Mouse (Mus musculus) MN1 (cell line): ENCODE measurements around the gene Sorbs2.
A peak's percentile ranks its signal among the peaks of the same experiment; 100 is the strongest.
"Not testable (repeated sequence)": the region's sequence is repeated elsewhere in the genome, so short reads cannot be mapped to it uniquely, and the experiment has no call there.

Source experiments
- DNase-seq: peaks from one replicate; pipeline ENCODE4 v3.0.0-alpha.2; 2016; ENCODE audit warnings: low spot score

The Sorbs2 gene

DNA sequence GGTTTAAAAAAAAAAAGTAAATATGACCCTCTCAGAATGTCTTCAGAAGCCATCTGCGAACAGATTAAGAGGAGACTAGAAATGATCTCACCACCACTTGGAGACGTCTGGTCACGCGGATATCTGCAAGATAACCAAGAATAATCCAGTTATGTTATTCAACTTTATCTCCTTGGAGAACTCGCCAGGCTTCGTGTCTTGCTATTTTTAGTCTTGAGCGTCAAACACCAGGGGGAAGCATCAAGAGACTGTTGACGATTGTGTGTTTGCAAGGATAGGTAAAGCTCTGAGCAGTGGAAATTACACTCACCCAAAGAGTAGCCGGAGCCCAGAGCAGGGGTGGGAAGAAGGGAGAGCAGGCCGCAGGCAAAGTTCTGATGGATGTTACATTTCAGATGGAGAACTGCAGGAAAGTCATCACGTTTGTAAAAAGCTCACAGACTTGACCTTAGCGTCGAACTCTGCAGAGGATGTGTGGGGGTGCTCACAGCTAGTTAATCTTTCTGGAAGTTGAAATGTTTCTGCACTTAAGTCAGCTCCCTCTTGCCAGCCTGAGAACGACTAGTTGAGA lies 337.4 kb downstream of the Sorbs2 start:
- DNase-seq, result peak; percentile 59

DNA sequence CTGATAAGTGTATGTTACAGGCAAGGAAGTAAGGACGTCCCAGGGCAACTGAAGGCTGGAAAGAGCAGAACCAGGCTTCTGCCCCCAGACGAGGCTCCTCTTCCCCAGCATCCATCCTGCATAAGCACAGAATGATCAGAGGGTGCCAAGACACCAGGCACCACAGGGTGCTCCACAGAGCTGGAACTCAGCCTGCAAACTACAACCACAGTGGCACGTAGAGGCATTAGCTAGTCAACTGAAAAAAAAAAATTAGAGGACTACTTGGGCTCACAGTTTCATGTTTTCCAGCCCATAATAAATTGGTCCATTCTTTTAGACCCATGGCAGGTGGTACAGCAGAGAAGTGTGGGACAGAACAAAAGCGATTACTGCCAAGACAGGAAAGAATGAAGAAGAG lies 338.3 kb downstream of the Sorbs2 start:
- DNase-seq, result no peak

DNA sequence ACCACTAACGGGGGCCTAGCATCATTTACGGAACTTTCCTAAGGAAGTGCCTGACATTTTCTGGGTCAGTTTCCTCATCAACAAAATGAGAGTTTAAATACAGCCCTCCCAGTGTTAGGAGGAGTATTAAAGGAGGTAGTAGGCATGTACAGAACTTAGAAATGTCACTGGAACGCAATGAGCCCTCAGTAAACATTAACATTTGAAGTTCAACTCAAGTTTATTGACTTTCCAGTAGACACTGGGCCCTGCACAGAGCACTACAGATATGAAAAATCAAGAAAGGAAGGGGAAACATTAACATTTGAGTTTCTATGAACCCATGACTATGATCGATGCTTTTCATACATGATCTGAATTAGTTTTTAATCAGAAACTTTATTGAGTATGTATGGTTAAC lies 347.5 kb downstream of the Sorbs2 start:
- no peak for DNase-seq

DNA sequence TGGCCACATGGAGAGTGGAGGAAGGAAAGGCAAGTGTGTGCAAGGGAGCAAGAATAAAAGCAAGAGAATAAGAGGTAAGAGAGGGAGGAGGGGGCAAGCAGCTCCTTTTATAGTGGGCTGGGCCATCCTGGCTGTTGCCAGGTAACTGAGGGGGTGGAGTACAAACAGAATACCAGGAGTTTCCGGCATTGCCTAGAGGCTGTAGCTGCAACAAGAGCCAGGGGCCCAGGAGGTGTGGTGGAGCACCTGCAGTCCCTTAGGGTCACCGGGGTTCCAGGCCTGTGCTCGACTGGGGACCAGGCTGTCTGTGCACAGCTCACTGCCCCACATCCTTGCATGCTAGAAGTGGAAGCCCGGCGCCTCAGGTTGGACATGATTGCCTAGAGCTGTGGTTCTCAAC lies 350.1 kb downstream of the Sorbs2 start:
- DNase-seq, result no peak

DNA sequence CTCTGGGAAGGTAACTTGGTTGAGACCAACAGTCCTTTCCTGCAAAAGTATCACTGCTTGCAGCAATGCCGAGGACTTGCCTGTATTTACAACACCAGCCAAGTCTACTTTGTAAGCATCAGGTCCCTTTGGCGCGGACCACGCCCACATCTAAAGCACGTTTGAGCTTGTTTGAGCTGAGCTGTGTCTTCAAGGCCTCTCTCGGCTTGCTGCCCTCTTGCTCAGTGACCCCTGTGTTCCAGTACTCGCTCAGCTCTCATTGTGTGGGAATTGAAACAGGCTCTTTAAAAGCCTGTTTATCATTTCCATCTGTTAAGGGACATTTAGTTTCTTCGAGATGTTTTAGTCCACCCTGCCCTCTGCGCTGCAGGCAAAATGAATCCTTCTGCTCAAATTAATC lies 350.8 kb downstream of the Sorbs2 start:
- no peak for DNase-seq

DNA sequence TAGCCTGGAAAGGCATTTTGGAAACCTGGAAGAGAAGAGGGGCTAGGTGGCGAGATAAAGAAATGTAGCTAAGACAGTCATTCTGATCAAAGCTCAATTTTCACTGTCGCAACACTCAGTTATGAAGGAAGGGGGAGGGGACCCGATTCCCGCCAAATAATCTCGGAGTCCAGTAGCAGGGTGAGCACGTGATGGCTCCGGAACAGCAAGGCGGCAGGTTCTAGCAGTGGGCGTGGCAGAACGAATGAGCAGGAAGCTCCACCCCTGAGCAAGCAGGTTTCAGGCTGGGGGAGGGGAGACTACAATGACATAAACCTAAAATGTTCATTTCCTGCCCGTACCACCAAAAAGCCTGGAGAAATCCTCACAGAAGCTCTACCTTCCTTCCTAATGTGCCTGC lies 364.0 kb downstream of the Sorbs2 start:
- not testable (repeated sequence) for DNase-seq

DNA sequence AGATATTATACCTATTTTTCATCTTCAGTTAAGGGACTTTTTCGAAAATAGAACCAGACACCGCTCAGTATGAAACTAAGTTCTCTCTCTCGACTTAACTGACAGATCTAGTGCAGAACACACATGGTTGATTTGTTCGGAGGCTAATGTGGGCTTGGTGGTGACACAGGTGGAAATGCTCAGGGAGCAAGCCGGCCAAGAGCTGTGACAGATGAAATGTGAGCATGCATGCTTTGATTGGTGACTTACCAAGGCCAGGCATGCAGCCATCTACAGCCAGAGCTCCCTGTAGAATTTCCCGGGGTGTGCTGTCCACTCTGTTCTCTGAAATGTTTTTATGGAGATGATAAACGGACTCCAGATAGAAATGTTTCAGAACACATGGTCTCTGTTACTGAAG lies 364.5 kb downstream of the Sorbs2 start:
- no peak for DNase-seq

DNA sequence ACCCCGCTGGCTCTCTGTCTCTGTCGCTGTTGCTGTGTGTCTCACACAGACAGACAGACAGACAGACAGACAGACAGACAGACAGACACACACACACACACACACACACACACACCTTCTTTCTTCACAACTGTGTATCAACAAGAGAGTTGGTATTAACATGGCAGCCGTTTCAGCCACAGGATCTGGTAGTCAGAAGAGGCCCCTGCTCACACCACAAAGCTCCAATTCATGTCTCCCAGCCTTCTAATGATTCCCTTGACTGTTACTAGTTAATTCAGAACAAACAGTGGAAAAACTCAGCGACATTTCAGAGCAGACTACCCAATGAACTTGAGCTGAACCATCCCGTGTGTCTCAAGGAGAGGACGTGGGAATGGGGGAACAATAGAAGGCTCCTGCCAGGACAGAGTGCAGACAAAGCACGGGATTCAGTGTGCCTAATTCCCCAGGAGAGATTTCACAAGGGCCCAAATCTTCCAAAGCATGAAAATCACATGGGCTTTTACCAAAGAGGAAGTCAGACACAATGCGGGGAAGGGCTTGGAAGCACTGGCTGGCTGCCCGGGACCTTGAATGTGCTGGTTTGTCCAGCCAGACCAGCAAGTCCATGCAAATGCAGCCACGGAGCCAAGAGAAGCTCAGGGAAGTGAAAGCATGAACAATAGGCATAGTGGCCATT lies 367.5 kb downstream of the Sorbs2 start:
- peak; percentile 89 for DNase-seq

DNA sequence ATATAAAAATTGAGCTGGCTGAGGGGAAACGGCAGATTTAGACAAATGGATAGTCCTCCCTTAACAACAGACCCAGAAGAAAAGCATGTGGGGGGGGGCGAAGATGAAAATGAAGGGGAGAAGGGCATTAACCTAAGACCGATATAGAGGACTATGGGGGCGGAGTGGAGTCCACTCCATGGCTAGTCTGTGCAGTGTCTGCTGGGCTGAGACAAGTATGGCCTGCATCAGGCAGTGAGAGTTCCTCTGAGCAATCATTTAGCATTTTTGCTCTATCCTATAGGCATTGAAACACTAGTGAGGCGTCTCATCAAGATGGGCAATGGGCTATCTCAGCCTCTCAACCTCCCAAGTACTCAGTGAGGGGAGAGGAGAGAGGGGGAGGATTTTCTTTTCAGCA lies 368.8 kb downstream of the Sorbs2 start:
- DNase-seq, result no peak
